Mouse (Mus musculus) stomach, embryonic 15.5 days (tissue): Measurements from ENCODE around the gene Grrp1. TPM values are rescaled to one million over a fixed set of nuclear protein-coding genes. Genes with fewer than 3 reads are reported as not detected.

Source experiments
- ATAC-seq: fragments of 200-750 bp; cut with Nextera tagmentation; 2 replicates; pipeline ENCODE4 v1.8.0; 2017; ENCODE audit warnings: low read depth, moderate number of reproducible peaks, moderate TSS enrichment; ENCODE audit not compliant: insufficient read depth, low FRiP score
- H3K27ac ChIP-seq: fragments of 300-500 bp; sonication (generic); 2 replicates; pipeline ENCODE4 v1.5.1; 2015; ENCODE audit warnings: mild to moderate bottlenecking, inconsistent platforms
- H3K27me3 ChIP-seq: fragments of 300-500 bp; sonication (generic); replicated peaks from 2 replicates; pipeline ENCODE4 v1.6.1; 2015; ENCODE audit warnings: inconsistent platforms
- H3K36me3 ChIP-seq: fragments of 300-500 bp; sonication (generic); 2 replicates; pipeline ENCODE4 v1.6.1; 2015; ENCODE audit warnings: inconsistent platforms
- H3K4me1 ChIP-seq: fragments of 300-500 bp; sonication (generic); 2 replicates; pipeline ENCODE4 v1.6.1; 2015; ENCODE audit warnings: inconsistent platforms
- H3K4me2 ChIP-seq: fragments of 300-500 bp; sonication (generic); 2 replicates; pipeline ENCODE4 v1.6.1; 2015; ENCODE audit warnings: mild to moderate bottlenecking, inconsistent platforms
- H3K4me3 ChIP-seq: fragments of 300-500 bp; sonication (generic); replicated peaks from 2 replicates; pipeline ENCODE4 v1.5.1; 2015; ENCODE audit warnings: inconsistent platforms
- H3K9ac ChIP-seq: fragments of 300-500 bp; sonication (generic); 2 replicates; pipeline ENCODE4 v1.6.1; 2015; ENCODE audit warnings: inconsistent platforms
- H3K9me3 ChIP-seq: fragments of 300-500 bp; sonication (generic); 2 replicates; pipeline ENCODE4 v1.6.1; 2016; ENCODE audit warnings: inconsistent platforms
- WGBS: fragments of 180-500 bp; shearing (Covaris S2); methylation state at CpG from one replicate; pipeline ENCODE4 v1.1.7; 2015; 5-methylcytosine and 5-hydroxymethylcytosine counted together
- polyA plus RNA-seq: library from polyadenylated mRNA; unstranded; fragments of >200 nt; fragmentation: Nextera tagmentation; extraction: Ambion mirVana; gene quantifications from 2 replicates; pipeline ENCODE4 v1.2.1, GENCODE M21; 2015

The Grrp1 gene
- polyA plus RNA-seq, 1 experiment from 2014 or later, result 5.2 TPM

- WGBS, result 25% methylated on average over 10 of the region's 10 CpGs
- H3K9me3 ChIP-seq, result no peaks in the 10 kb centered on the region
- no peak for ATAC-seq
These were observed 3.0 kb downstream of the Grrp1 start for GRCm38 (mm10) chr4:134250930-134251240.

GRCm38 (mm10) chr4:134250116-134250929 lies 3.6 kb downstream of the Grrp1 start:
- Histone ChIP-seq H3K9me3 (no peaks in the 10 kb centered on the region), H3K4me1 (peaks cover 42% of the 10 kb centered on the region), H3K27me3 (peaks cover 55% of the 10 kb centered on the region), H3K27ac (no peak overlapping the region), H3K4me3 (peak overlapping the region; percentile 42), H3K36me3 (no peaks in the 10 kb centered on the region), H3K9ac (peak overlapping the region; percentile 40; the same call in 1 of the 2 replicates), H3K4me2 (peak overlapping the region; percentile 96)
- WGBS, result 20% methylated on average over 27 of the region's 27 CpGs
- ATAC-seq, result no peak

More at GRCm38 (mm10) chr4:134250930-134251240, 3.0 kb downstream of the Grrp1 start:
- peak overlapping the region; percentile 96 for H3K4me2 ChIP-seq
- H3K27ac ChIP-seq, result no peak overlapping the region
- H3K4me1 ChIP-seq, result peaks cover 42% of the 10 kb centered on the region
- peak overlapping the region; percentile 47 for H3K4me3 ChIP-seq
- peak overlapping the region; percentile 40; the same call in 1 of the 2 replicates for H3K9ac ChIP-seq
- H3K27me3 ChIP-seq, result peaks cover 55% of the 10 kb centered on the region
- no peaks in the 10 kb centered on the region for H3K36me3 ChIP-seq

GRCm38 (mm10) chr4:134249651-134250050 lies 4.3 kb downstream of the Grrp1 start:
- no peak overlapping the region for H3K27ac ChIP-seq
- H3K4me2 ChIP-seq, result peak overlapping the region; percentile 96
- WGBS, result 2% methylated on average over 30 of the region's 30 CpGs
- 0 out of 2 replicates have a peak overlapping the region, but pooled peaks have one; percentile 29 for H3K9ac ChIP-seq
- peak; percentile 20; the same call in 1 of the 2 replicates for ATAC-seq
- H3K4me1 ChIP-seq, result peaks cover 46% of the 10 kb centered on the region
- H3K4me3 ChIP-seq, result peak overlapping the region; percentile 42
- H3K36me3 ChIP-seq, result no peaks in the 10 kb centered on the region
- no peaks in the 10 kb centered on the region for H3K9me3 ChIP-seq
- H3K27me3 ChIP-seq, result peaks cover 55% of the 10 kb centered on the region

GRCm38 (mm10) chr4:134246719-134247258 lies 7.1 kb downstream of the Grrp1 start, which contains the start of gene Gm30191:
Gene Gm30191 (plus strand): TSS chr4:134246935.
- WGBS, result 70% methylated on average over 7 of the region's 7 CpGs
- H3K4me1 ChIP-seq, result peaks cover 37% of the 10 kb centered on the region
- H3K27me3 ChIP-seq, result peaks cover 37% of the 10 kb centered on the region
- H3K9ac ChIP-seq, result no peak within 1 kb of the TSS
- H3K36me3 ChIP-seq, result no peaks in the 10 kb centered on the region
- no peak within 1 kb of the TSS; the same call in 1 of the 2 replicates for H3K4me3 ChIP-seq
- no peak for ATAC-seq
- no peaks in the 10 kb centered on the region for H3K9me3 ChIP-seq
- no peak within 1 kb of the TSS for H3K27ac ChIP-seq
- H3K4me2 ChIP-seq, result peak within 1 kb of the TSS; percentile 93

- Histone ChIP-seq H3K27me3 (peaks cover 31% of the 10 kb centered on the region), H3K4me3 (no peak overlapping the region), H3K9ac (no peak overlapping the region), H3K4me1 (peaks cover 32% of the 10 kb centered on the region), H3K9me3 (no peaks in the 10 kb centered on the region), H3K27ac (no peak overlapping the region), H3K4me2 (no peak overlapping the region), H3K36me3 (no peaks in the 10 kb centered on the region)
- 48% methylated on average over 4 of the region's 4 CpGs for WGBS
- no peak for ATAC-seq
These were observed 7.7 kb downstream of the Grrp1 start for GRCm38 (mm10) chr4:134246256-134246655.

- Histone ChIP-seq H3K27me3 (peaks cover 22% of the 10 kb centered on the region), H3K4me1 (peaks cover 23% of the 10 kb centered on the region), H3K27ac (no peak within 1 kb of the TSS), H3K4me2 (peak within 1 kb of the TSS; percentile 93), H3K9me3 (no peaks in the 10 kb centered on the region), H3K36me3 (no peaks in the 10 kb centered on the region), H3K4me3 (peak within 1 kb of the TSS; percentile 87), H3K9ac (peak within 1 kb of the TSS; percentile 77)
- ATAC-seq, result peak; percentile 79; the same call in 1 of the 2 replicates
- under 1% methylated on average over 58 of the region's 60 CpGs for WGBS
These were observed 8.6 kb downstream of the Grrp1 start, which contains the start of gene Zfp593 for GRCm38 (mm10) chr4:134245148-134245843. Gene Zfp593 (minus strand): TSS chr4:134245592.

- H3K9me3 ChIP-seq, result no peaks in the 10 kb centered on the region
- no peaks in the 10 kb centered on the region for H3K36me3 ChIP-seq
- WGBS, result 92% methylated on average over 17 of the region's 17 CpGs
- H3K4me1 ChIP-seq, result peaks cover 15% of the 10 kb centered on the region
- peaks cover 15% of the 10 kb centered on the region for H3K27me3 ChIP-seq
- no peak within 1 kb of the TSS for H3K27ac ChIP-seq
- no peak for ATAC-seq
- H3K9ac ChIP-seq, result no peak within 1 kb of the TSS
- H3K4me3 ChIP-seq, result peak within 1 kb of the TSS; percentile 87
- H3K4me2 ChIP-seq, result peak within 1 kb of the TSS; percentile 93
These were observed 10.2 kb downstream of the Grrp1 start, which contains the start of gene E130218I03Rik for GRCm38 (mm10) chr4:134243516-134244250. Gene E130218I03Rik (plus strand): TSS chr4:134243662.

DNA sequence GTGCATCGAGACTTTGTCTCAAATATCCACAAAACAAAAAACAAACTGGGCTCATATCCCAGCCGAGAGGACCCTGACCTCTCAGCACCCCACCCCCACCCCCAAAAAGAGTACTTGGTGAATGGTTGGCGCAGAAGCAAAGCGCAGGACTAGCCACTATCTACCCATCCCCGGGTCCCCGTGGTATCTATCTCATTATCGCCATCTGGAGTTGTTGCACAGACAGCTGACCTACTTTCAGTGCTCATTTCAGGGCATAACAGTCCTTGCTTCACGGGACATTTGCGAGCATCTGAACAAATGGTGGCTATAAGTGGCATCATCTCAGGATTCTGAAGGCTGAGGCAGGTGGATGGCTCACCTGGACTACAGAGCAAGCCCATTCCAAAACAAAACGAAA lies 15.2 kb downstream of the Grrp1 start:
- Histone ChIP-seq H3K9me3 (no peaks in the 10 kb centered on the region), H3K4me3 (peak overlapping the region; percentile 37), H3K27me3 (0 out of 2 replicates have a peak, but pooled peaks cover 2% of the 10 kb centered on the region), H3K36me3 (no peaks in the 10 kb centered on the region), H3K4me2 (peak overlapping the region; percentile 49), H3K4me1 (peaks cover 8% of the 10 kb centered on the region; the same call in 1 of the 2 replicates), H3K9ac (no peak overlapping the region), H3K27ac (no peak overlapping the region)
- WGBS, result 5% methylated on average over 10 of the region's 10 CpGs
- no peak for ATAC-seq

DNA sequence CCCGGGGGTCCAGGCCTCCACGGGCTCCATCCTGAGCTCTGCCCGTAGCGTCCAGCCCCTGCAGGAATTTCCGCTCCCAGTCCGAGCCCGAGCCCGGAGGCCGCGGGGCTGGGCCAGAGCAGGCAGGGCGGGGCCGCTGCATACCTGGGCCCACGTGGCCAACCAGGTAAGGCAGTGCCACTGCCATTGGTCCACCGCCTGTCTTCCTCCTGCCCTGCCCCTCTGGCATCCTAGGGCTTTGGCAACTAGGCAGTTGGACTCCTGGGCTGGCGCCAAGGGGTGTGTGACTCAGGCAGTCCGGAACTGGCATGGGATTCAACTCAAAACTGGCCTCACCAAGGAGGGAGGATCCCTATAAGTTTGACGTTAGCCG lies 15.6 kb downstream of the Grrp1 start, which contains the start of gene Cnksr1:
Gene Cnksr1, minus strand, starts transcription at position 121 of the 373 bp plus-strand sequence.
- peak; percentile 94 for ATAC-seq
- Histone ChIP-seq H3K36me3 (no peaks in the 10 kb centered on the region), H3K4me1 (peaks cover 8% of the 10 kb centered on the region; the same call in 1 of the 2 replicates), H3K9ac (peak within 1 kb of the TSS; percentile 6; the same call in 1 of the 2 replicates), H3K27me3 (0 out of 2 replicates have a peak, but pooled peaks cover 2% of the 10 kb centered on the region), H3K27ac (peak within 1 kb of the TSS; percentile 67), H3K9me3 (no peaks in the 10 kb centered on the region), H3K4me2 (peak within 1 kb of the TSS; percentile 49), H3K4me3 (peak within 1 kb of the TSS; percentile 37)
- 5% methylated on average over 18 of the region's 18 CpGs for WGBS

GRCm38 (mm10) chr4:134237582-134238278 lies 16.2 kb downstream of the Grrp1 start:
- WGBS, result 21% methylated on average over 19 of the region's 19 CpGs
- peak; percentile 51 for ATAC-seq
- peak overlapping the region; percentile 67 for H3K27ac ChIP-seq
- 0 out of 2 replicates have a peak, but pooled peaks cover 2% of the 10 kb centered on the region for H3K27me3 ChIP-seq
- peaks cover 8% of the 10 kb centered on the region; the same call in 1 of the 2 replicates for H3K4me1 ChIP-seq
- H3K9me3 ChIP-seq, result no peaks in the 10 kb centered on the region
- peak overlapping the region; percentile 37 for H3K4me3 ChIP-seq
- peak overlapping the region; percentile 6; the same call in 1 of the 2 replicates for H3K9ac ChIP-seq
- H3K36me3 ChIP-seq, result no peaks in the 10 kb centered on the region
- peak overlapping the region; percentile 49 for H3K4me2 ChIP-seq
